Mouse (Mus musculus): Measurements from ENCODE around the gene Spata32.
A peak's percentile ranks its signal among the peaks of the same experiment; 100 is the strongest.
"Not testable (repeated sequence)": the region's sequence is repeated elsewhere in the genome, so short reads cannot be mapped to it uniquely, and the experiment has no call there.

Spata32 gene

DNA sequence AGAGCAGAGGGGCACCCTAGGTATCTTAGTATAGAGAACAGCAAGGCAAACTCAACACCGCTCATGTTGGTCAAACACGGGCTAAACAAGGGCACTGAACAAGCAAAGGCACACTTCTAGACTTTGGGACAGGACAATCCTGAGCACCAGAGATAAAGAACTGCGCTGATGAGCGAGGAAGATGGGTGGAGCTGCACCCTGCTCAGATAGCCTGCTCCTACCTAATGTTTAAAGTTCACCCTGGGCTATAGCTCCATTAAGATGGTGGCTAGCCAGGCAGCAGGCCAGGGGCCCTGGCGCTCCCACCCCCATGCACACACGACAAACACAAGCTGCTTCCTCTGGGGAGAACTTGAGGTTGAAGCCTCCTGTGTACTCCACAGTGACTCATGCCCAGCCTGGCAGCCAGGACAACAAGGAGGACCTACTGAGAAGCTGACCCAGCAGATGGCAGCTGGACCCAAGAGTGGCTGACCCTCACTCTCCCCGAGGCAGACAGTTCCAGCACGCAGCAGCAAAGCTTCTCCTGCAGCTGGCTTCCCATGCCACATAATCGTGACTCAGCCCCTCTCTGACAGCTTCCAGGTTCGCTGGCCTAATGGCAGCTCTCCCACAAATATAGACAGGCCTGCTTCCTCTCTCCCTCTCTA, 28.0 kb upstream of the Spata32 start:
- no peak for DNase-seq (ENCODE audit: low spot score in 2 of 2)

DNA sequence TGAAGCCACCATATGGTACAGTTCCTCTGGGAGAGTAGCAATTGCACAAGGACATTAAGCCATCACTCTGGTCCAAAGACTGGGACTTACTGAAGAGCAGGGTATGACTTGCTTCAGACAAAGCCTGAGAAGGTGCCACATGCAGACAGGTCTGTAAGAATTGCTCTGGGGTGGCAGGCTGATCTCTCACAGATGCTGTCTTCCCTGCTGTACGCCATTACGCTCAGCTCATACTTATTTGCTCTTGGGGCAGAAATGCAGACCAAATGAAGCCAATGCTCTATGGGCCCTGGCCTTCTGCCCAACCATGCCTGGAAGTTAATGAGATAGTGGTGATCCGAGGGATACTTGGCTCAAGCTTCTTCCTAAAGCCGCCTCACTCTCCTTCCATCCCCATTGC, 26.6 kb upstream of the Spata32 start:
- no peak for DNase-seq (ENCODE audit: low spot score in 2 of 2)

DNA sequence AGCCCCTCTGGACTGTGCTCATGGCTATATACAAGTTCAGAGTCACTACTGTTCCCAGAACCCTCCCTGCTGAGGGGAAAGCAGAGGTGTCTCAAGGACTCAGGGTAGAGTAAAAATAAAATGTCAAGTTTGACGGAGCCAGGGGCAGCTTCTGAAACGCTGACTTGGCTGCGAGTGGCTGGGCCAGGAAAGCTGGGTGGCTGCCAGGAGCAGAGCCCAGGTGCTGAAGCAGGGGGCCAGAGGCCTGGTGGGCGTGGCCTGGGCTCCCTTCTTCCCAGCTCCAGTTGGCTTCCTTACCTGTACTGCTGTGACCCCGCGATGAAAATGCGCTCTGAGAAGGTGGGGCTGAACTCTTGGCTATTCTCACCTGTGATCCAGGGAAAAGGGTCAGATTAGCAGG, 22.5 kb upstream of the Spata32 start:
- DNase-seq (ENCODE audit: low spot score in 2 of 2), result no peak

DNA sequence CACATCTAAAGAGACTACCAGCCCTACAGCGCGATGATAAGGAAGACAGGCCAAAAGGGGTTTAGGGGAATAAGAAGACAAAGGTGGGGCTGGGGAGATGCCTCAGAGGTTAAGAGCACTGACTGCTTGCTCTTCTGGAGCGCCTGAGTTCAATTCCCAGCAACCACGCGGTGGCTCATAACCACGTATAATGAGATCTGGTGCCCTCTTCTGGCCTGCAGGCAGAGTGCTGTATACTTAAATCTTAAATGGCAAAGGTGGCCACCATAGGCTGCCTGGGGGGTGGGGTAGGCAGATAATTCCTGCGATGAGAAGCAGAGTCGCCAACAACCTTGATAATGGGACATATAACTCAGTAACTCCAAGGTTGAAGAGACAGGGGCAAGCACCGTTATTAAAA, 19.5 kb upstream of the Spata32 start:
- no peak for DNase-seq (ENCODE audit: low spot score in 2 of 2)

DNA sequence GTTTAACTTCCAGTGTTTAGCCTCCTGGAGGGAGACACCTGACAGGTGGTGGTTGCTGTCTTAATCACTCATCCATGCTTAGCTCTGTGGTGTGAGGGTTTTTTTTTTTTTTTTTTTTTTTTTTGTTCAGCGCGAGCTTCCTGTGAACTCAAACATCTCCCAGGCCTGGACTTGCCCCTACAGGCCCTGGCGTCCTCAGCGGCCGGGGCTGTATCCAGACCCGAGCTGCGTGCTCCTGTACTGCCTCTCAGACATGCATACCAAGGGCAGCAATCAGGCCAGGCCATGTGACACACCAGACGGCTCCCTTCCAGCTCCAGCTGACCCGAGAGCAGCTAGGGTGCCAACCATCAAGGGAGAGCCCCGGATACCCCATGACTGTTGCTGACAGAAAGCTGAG, 18.7 kb upstream of the Spata32 start:
- no peak for DNase-seq (ENCODE audit: low spot score in 2 of 2)

DNA sequence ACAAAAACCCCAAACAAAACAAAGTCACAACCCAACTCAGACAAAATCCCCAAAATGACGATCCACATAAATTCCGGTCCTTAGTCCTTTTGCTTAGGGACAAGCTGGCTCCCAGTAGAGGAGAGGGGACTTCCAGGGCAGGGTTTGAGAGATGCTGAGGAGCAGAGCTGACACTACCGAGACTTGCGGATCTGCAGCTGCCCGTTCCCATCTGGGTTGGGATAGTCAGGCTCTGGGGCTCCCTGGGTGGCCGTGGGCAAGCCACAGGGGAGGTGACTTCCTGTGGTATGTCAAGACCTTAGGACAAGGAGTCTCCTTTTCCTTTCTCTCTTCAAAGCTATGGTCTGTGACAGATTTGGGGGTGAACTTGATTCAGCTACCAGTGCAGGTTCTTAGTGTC, 18.2 kb upstream of the Spata32 start:
- DNase-seq (ENCODE audit: low spot score in 2 of 2), result no peak

DNA sequence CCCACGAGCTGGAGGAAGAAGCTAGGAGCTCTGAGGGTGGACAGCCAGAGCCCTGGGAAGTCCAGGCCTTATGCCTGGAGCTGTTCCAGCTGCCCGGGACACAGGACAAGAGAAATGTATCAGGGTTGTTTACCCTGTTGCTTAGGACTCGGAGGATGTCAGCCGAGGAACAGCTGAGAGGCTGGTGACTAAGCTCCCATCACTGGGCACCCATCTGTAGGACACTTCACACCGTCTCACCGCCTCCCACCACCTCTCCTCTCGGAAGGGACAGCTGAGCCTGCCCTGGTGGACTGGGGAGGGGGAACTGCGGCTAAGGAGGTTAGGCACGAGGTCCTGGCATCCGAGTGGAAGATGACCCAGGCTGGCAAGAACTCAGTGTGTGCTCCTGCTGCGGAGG, 17.5 kb upstream of the Spata32 start:
- DNase-seq (ENCODE audit: low spot score in 2 of 2), result no peak

DNA sequence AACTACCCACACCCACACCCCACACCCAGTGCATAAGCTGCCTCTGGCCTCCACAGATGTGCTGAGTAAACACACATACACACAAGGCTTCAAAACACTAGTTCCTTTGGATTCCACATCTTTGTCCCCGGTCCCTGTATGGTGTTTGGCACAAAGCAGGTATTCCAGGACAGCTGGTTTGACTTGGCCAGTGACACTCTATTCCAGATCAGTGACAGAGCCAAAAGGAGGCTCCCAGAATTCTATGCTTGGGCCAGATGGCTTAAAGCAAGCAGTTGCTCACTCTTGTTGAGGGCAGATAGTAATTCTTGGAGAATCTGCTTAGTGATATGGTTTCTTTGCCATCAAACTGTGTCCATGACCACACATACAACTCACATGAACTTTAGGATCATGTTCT, 16.2 kb upstream of the Spata32 start:
- DNase-seq (ENCODE audit: low spot score in 2 of 2), result no peak

DNA sequence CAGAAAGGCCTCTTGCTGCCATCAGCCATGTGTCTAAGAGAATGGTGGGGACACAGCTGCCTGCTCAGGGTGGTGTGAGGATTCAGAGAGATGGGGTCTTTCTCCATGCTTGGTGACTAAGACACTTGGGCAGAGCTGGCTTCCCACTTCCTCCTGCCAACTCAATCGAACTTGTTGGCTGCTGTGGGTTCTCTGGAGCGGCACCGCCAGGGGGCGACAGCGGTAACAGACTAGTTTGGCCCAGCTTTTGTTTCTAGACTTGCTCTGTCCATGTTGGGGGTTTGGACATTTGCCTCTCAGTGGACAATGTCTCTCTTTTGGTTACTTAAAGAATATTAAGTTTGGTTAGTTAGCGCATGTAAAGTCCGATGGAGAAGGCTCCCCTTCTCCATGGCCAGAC, 14.7 kb upstream of the Spata32 start:
- DNase-seq (ENCODE audit: low spot score in 2 of 2), result peak; percentile 76 to 91

DNA sequence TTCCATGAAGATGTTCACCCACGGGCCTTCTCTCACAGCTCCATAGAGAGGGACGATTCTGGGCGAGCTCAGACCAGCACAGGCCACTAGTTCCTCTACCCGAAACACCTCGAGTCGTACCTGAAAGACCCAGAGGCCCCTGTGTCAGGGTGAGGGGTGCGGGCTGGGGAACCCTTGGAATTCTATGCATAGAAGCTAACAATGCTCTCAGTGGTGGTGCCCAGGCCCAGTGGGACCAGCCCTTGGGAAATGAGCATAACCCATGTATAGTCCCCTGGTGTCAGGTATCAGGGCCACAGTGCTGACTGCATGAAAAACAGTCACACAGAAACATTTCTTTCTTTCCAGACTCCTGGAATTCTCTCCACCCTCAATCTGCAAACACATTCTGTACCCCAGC, 13.1 kb upstream of the Spata32 start:
- DNase-seq (ENCODE audit: low spot score in 2 of 2), result no peak

DNA sequence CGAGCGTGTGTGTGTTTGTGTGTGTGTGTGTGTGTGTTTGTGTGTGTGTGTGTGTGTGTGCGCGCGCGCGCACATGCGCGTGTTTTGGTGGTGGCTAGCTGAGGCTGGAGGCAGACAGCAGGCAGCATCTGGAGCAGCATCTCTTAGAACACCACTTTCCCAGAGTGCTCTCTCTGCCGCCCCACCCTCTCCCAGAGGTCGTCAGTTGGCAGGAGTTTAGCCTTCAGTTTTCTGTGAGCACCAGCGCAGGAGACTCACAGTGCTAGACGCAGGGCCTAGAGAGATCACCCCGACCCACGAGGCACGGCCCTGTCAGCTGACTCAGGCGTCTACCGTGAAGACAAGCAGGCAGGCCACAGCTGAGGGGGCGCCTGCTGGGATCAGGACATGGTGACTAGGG, 12.4 kb upstream of the Spata32 start:
- DNase-seq (ENCODE audit: low spot score in 2 of 2), result no peak

DNA sequence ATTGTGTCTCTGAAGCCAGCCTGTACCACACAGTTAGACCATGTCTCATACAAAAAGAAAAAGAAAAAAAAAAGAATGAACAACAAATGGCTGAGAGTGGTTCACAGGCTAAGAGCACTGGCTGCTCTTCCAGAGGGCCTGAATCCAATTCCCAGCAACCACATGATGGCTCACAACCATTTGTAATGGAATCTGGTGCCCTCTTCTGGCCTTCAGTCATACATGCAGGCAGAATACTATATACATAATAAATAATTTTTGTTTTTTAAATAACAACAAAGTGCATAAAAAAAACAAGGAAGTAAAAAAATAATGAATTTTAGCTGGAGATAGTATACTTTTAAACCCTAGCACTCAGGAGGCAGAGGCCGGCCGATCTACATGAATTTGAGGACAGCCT, 11.4 kb upstream of the Spata32 start:
- no peak for DNase-seq (ENCODE audit: low spot score in 2 of 2)

DNA sequence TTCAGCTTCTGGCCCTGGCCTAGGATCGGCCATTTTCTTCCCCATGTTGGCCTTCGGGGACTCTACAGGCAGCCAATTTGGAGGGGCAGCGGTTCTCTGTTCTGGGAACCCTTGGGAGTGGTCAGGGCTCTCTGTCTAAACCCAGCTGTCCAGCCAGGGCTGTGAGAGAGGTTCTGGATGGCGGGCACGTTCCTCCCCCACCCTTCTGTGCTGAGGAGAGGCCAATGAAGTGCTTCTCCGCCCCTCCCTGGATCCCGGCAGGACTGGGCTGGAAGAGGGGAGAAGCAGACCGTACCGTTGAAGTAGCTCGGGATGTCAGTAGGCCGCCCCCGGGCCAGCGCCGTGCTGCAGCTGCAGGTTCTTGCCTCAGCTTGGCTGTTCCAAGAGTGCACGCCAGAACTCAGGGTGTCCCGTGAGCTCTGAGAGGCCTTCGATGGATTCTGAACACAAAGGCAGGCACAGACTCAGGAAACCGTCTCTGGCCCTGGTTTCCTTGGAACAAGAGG, 5.8 kb upstream of the Spata32 start:
- no peak for DNase-seq (ENCODE audit: low spot score in 2 of 2)

DNA sequence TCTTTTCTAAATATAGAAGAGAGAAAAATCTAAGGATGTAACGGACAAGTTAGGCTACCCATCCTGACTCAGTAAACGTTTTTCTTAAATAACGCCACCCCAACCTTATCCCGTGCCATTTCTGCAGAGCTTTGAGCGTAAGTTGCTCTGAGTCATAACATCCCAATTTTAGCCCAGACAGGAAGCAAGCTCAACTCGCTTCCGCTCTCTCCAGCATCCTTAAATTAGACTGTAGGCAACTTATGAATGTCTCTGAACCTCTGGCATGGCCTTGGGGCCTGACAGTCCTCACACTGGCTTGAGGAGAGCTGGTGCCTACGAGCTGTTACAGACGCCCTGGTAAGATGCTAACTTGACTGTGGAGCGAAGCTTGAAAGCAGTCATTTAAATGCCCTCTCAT, 5.2 kb upstream of the Spata32 start:
- no peak for DNase-seq (ENCODE audit: low spot score in 2 of 2)

DNA sequence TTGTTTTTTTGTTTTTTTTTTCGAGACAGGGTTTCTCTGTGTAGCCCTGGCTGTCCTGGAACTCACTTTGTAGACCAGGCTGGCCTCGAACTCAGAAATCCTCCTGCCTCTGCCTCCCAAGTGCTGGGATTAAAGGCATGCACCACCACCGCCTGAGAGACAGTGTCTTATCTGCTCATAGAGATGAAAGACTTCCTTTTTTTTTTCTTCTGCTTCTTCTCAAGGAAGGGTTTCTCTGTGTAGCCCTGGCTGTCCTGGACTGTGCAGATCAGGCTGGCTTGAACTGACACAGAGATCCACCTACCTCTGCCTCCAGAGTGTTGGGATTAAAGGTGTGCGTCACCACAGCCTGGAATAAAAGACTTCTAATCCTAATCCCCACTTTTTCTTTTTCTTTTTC, 4.5 kb upstream of the Spata32 start:
- DNase-seq (ENCODE audit: low spot score in 2 of 2), result not testable (repeated sequence)

DNA sequence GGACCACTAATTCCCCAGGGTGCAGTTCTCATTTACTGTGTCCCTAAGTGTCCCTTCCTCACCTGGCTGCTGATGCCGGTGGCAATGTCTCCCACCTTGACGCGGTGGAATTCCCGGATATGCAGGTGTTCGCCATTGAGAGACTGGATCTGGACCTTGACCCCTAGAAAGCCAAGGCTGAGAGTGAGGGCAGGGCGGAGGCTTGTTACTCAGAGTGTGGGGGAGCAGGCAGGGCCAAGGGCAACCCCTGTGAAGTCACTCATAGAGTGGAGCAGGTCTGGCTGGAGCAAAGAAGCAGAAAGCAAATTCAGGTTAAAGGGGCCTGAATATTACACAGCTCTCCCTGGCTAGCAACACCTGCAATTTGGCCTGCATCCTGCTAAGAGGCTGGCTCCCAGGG, 3.2 kb upstream of the Spata32 start:
- DNase-seq (ENCODE audit: low spot score in 2 of 2), result no peak

DNA sequence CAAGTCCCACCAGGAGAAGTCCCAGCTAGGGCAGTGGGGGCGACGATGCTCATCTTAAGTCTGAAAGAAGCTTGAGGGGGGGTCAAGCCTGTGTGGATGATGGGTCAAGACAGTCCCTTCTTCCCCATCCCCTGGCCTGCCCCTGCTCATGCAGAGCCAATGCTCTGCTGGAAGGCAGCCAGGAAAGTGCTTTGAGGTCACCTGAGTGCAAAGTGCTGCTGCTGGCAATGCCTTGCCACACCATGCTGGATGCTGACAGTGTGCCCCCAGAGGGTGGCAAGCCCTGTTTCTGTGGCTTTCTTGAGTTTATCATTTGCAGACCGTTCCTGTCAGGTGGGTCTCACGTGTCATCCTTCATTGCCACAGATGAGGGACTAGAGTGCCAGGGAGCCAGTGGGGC, 1.8 kb upstream of the Spata32 start:
- no peak for DNase-seq (ENCODE audit: low spot score in 2 of 2)

DNA sequence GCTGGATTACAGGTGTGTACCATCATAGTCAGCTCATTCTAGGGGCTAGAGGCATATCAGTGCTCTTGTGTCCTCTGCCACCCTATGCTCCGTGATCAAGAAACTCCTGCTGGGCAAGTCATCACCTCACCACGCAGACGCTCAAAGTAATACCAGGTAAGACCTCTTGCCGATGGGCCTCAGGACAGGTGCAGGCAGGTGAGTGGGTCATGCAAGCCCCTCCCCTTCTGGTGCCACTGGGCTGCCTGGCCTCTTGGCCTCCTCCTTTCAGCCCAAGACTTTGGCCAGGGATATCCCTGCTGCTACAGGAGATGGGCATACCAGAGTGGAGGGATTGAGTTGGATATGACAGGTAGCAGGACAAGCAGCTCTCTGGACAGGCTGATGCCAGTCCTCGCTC, 1.0 kb upstream of the Spata32 start:
- no peak for DNase-seq (ENCODE audit: low spot score in 2 of 2)

DNA sequence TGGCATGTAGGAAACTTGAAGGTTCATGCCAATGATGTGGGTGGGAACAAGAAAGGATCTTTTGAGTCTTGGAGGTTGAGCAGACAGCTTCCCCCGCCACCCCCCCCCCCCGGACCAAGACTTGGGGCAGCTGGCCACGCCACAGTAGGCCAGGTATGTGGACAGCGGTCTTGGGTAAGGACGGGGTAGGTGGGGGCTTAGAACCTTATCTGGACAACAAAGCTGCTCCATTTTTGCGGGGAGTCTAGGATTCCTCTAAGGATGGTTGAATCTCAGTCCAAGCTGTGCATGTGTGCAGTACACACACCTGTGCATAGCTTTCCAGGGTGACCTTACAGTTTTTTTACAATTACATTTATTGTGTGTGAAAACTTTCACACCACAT, 277 bp upstream of the Spata32 start:
- no peak for DNase-seq (ENCODE audit: low spot score in 2 of 2)

DNA sequence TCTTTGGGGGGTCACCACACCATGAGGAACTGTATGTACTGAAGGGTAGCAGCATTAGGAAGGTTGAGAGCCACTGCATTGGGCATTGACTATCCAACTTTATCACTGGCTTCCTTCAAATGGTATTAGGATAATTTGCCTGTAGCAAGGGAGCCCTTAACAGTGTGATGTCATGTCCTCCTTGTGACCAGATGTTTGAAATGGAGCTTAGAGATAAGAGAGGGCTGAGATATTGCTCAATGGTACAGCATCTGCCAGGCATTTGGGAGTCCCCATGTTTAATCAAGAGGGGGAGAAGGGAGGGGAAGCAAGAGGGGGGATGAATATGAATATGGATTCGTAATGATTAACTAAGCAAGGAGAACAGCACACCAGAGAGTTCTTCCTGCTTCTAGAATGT, 2.9 kb downstream of the Spata32 start:
- no peak for DNase-seq (ENCODE audit: low spot score in 2 of 2)

DNA sequence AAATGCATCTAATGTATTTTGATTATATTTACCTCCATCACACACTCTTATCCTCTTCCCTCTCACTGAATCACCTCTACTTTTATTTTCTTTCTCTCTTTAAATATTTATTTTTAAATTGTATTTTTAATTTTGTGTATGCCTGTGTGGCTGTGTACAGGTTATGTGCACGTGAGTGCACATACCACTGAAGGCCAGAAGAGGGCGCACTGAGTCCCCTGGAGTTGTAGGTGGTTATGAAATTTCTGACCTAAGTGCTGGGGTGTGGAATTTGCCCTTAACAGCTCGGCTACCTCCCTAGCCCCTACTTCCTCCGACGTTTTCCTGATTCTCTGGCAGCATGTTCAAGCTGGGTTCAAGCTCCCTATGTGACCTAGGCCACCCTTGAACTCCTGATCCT, 4.5 kb downstream of the Spata32 start:
- DNase-seq (ENCODE audit: low spot score in 2 of 2), result no peak

DNA sequence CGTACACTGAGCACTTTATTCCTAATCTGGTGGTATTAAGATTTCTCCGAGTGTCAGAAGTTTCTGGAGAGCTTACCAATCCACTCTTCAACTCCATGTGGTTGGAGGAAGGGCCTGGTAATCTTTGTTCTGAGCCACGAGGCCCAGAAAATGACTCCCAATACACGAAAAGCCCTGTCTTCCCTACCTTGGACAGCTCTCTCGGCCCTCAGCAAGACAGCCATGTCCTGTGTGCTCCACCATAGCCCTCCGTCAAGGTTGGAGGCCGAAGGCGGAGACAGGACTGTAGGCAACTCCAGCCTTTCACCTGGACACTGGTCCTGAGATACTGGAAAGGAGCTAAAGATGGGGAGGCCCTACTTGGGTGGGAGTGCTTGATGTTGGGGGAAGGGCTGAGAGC, 7.9 kb downstream of the Spata32 start:
- DNase-seq (ENCODE audit: low spot score in 2 of 2), result no peak

DNA sequence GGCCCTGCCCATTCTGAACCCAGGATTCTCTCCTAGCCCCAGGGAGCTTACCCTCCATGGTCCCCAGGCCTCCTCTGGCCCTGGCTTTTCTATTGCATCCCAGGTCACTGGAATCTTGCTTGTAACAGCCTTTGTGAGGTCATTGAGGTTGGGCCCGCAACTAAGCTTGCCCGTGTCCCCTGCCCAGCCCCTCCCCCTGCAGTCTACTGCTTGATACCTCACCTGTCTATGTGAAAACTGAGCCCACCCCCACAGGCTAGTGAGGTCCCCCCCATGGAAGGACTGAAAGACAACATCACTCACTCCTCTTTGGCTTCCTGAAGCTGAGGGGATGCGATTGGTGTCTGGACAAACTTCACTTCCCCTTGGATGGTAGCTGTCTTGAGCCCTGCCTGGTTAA, 9.8 kb downstream of the Spata32 start, which contains the start of gene 1700023F06Rik:
Gene 1700023F06Rik (minus strand): TSS at position 101 of the 400 bp plus-strand sequence.
- DNase-seq (ENCODE audit: low spot score in 2 of 2), result no peak

DNA sequence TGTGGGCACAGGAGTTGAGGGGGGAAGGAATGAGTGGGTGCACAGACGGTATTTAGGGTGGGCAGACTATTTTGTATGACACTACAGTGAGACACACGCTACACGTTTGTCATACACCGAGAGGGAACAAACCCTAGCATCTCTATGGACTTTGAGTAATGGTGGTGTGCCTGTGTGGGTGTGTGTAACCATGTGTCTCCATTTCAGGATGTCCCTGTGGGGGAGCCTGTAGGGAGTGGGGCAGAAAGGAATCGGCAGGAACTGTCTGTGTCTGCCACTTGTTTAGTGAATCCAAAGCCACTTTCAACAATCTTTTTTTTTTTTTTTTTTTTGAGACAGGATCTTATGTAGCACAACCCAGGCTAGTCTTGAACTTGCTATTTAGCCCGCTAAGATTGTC, 12.0 kb downstream of the Spata32 start:
- DNase-seq (ENCODE audit: low spot score in 2 of 2), result no peak
